Mouse (Mus musculus): ENCODE data around the gene Ddx42.

- TF ChIP-seq CTCF (IDR thresholded peaks at IDR 0.05; ENCODE audit: extremely low read depth, insufficient read length, insufficient replicate concordance, low read depth, low read length) (no peak), POLR2A (IDR thresholded peaks at IDR 0.05; ENCODE audit: low read depth, low read length) (no peak)
These were observed 52.3 kb downstream of the Ddx42 start for GRCm38 (mm10) chr11:106269060-106269431.
